Mouse (Mus musculus) stomach, postnatal 0 days (tissue): Measurements from ENCODE around the gene Gcn1l1. TPM values are rescaled to one million over a fixed set of nuclear protein-coding genes. Genes with fewer than 3 reads are reported as not detected.

Source experiments
- ATAC-seq: fragments of 200-750 bp; cut with Nextera tagmentation; 2 replicates; pipeline ENCODE4 v1.8.0; 2017; ENCODE audit not compliant: low FRiP score, low TSS enrichment
- DNase-seq: peaks from one replicate; pipeline ENCODE4 v3.0.0-alpha.2; 2016; ENCODE audit warnings: low spot score
- H3K27ac ChIP-seq: fragments of 300-500 bp; sonication (generic); replicated peaks from 2 replicates; pipeline ENCODE4 v1.5.1; 2014; ENCODE audit warnings: mild to moderate bottlenecking, control low read depth
- H3K27me3 ChIP-seq: fragments of 300-500 bp; sonication (generic); 2 replicates; pipeline ENCODE4 v1.6.1; 2014; ENCODE audit warnings: low read length; ENCODE audit not compliant: control insufficient read depth, insufficient read depth
- H3K36me3 ChIP-seq: fragments of 300-500 bp; sonication (generic); 2 replicates; pipeline ENCODE4 v1.6.1; 2014; ENCODE audit warnings: low read length, mixed read lengths; ENCODE audit not compliant: control insufficient read depth, insufficient read depth
- H3K4me1 ChIP-seq: fragments of 300-500 bp; sonication (generic); replicated peaks from 2 replicates; pipeline ENCODE4 v1.6.1; 2014; ENCODE audit warnings: antibody characterized with exemption; ENCODE audit not compliant: control insufficient read depth, insufficient read depth
- H3K4me2 ChIP-seq: fragments of 300-500 bp; sonication (generic); replicated peaks from 2 replicates; pipeline ENCODE4 v1.6.1; 2014; ENCODE audit warnings: low read depth, mild to moderate bottlenecking, control low read depth, moderate library complexity
- H3K4me3 ChIP-seq: fragments of 300-500 bp; sonication (generic); 2 replicates; pipeline ENCODE4 v1.5.1; 2014; ENCODE audit warnings: low read depth, low read length, control low read depth
- H3K9ac ChIP-seq: fragments of 300-500 bp; sonication (generic); 2 replicates; pipeline ENCODE4 v1.6.1; 2014; ENCODE audit warnings: mild to moderate bottlenecking, low read length, control low read depth, mixed read lengths
- H3K9me3 ChIP-seq: fragments of 300-500 bp; sonication (generic); 2 replicates; pipeline ENCODE4 v1.6.1; 2016; ENCODE audit warnings: low read length; ENCODE audit not compliant: control insufficient read depth
- CTCF ChIP-seq: IDR thresholded peaks from 2 replicates; pipeline ENCODE4 v1.5.1; 2016; ENCODE audit warnings: antibody characterized with exemption, low read depth, mild to moderate bottlenecking, moderate library complexity
- EP300 ChIP-seq: optimal IDR thresholded peaks from 2 replicates; pipeline ENCODE3; 2016; ENCODE audit warnings: antibody characterized with exemption
- whole genome bisulfite sequencing: fragments of 180-500 bp; shearing (Covaris S2); extraction: QIAGEN DNeasy Blood & Tissue Kit; methylation state at CpG from one replicate; pipeline ENCODE4 v1.1.7; 2014; 5-methylcytosine and 5-hydroxymethylcytosine counted together
- microRNA-seq: library from miRNA; unstranded; fragments of <30 nt; microRNA quantifications from one replicate; pipeline ENCODE4, GENCODE M21; 2016
- polyA plus RNA-seq: library from polyadenylated mRNA; unstranded; fragments of >200 nt; fragmentation: Nextera tagmentation; extraction: Ambion mirVana; gene quantifications from 2 replicates; pipeline ENCODE4 v1.2.1, GENCODE M21; 2015

The Gcn1l1 gene
- polyA plus RNA-seq, 1 experiment from 2014 or later = 11.7 TPM

DNA sequence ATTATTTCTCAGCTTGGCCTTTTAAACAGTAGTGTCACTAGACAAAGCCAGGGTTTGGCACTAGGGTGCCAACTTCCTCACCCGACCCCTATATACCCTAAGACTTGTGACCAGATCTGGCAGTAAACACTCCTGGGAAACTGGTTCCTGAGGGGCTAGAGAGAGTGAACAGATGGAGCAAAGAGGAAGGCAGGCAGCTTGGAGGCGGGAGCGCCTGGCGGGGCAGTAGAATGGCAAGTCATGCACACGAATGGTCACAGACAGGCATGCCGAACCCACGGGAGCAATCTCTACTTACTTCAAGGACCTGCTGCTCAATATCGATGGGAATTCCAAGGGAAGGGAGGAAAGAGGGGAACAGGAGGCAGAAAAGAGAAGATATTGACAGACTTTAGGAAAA is 106.8 kb downstream of the Gcn1l1 start:
- no peak overlapping the region for H3K4me2 ChIP-seq
- no peaks in the 10 kb centered on the region for H3K36me3 ChIP-seq
- DNase-seq = no peak
- WGBS = 80% methylated on average over 8 of the region's 8 CpGs
- no peaks in the 10 kb centered on the region for H3K4me1 ChIP-seq
- no peak overlapping the region for H3K27ac ChIP-seq
- no peak for ATAC-seq
- H3K9ac ChIP-seq = no peak overlapping the region
- no peak for TF ChIP-seq CTCF
- TF ChIP-seq EP300 = no peak
- no peaks in the 10 kb centered on the region for H3K27me3 ChIP-seq
- no peaks in the 10 kb centered on the region for H3K9me3 ChIP-seq
- H3K4me3 ChIP-seq = no peak overlapping the region

Small RNA genes within 50 kb of the gene (microRNA-seq; reads per million reads assigned to microRNA genes)
- gene Mir7029 (not detected), gene Mir7030 (not detected)

Other genes starting within 250 kb of the Gcn1l1 start
- 121 and 129 TPM in 2 replicates for gene Srsf9, start 238.1 kb upstream of the Gcn1l1 start, polyA plus RNA-seq
- gene Gatc, start 224.1 kb upstream of the Gcn1l1 start, polyA plus RNA-seq = 12.9 and 14.7 TPM in 2 replicates
- 63.3 and 65.4 TPM in 2 replicates for gene Triap1, start 224.0 kb upstream of the Gcn1l1 start, polyA plus RNA-seq
- gene Cox6a1, start 216.3 kb upstream of the Gcn1l1 start, polyA plus RNA-seq = 1,431 and 1,574 TPM in 2 replicates
- gene Msi1, start 135.7 kb upstream of the Gcn1l1 start, polyA plus RNA-seq = 3.2 and 3.6 TPM in 2 replicates
- gene Pla2g1b, start 99.0 kb upstream of the Gcn1l1 start, polyA plus RNA-seq = 464 and 489 TPM in 2 replicates
- gene Sirt4, start 80.5 kb upstream of the Gcn1l1 start, polyA plus RNA-seq = 10.1 and 11.5 TPM in 2 replicates
- 21.1 and 25.8 TPM in 2 replicates for gene Pxn, start 58.6 kb upstream of the Gcn1l1 start, polyA plus RNA-seq
- 1,317 and 1,335 TPM in 2 replicates for gene Rplp0, start 5.8 kb upstream of the Gcn1l1 start, polyA plus RNA-seq
- 20.0 and 20.3 TPM in 2 replicates for gene Rab35, start 66.7 kb downstream of the Gcn1l1 start, polyA plus RNA-seq
- 16.0 and 16.8 TPM in 2 replicates for gene Bicdl1, start 166.4 kb downstream of the Gcn1l1 start, polyA plus RNA-seq